Mouse (Mus musculus) splenic B cell, adult 2 months (primary cell): ENCODE data around the gene Jag2.

Experiments
- DNase-seq: peaks from one replicate; pipeline ENCODE4 v3.0.0-alpha.2; 2011; ENCODE audit warnings: low read depth, low spot score
- H3K27me3 ChIP-seq: 2 replicates; pipeline ENCODE4 v1.6.1; 2012; ENCODE audit warnings: mild to moderate bottlenecking, low read length, moderate library complexity, mixed read lengths; ENCODE audit not compliant: control insufficient read depth, poor library complexity, insufficient read depth, severe bottlenecking
- H3K36me3 ChIP-seq: 2 replicates; pipeline ENCODE4 v1.6.1; 2012; ENCODE audit warnings: mild to moderate bottlenecking, low read length, moderate library complexity, mixed read lengths; ENCODE audit not compliant: control insufficient read depth, poor library complexity, insufficient read depth, severe bottlenecking

The Jag2 gene

GRCm38 (mm10) chr12:112951150-112951842, 21.7 kb upstream of the Jag2 start:
- Histone ChIP-seq H3K36me3 (no peaks in the 10 kb centered on the region), H3K27me3 (no peaks in the 10 kb centered on the region)
- no peak for DNase-seq

GRCm38 (mm10) chr12:112950761-112951129, 21.2 kb upstream of the Jag2 start:
- H3K27me3 ChIP-seq: no peaks in the 10 kb centered on the region
- H3K36me3 ChIP-seq: no peaks in the 10 kb centered on the region
- DNase-seq: no peak

GRCm38 (mm10) chr12:112950040-112950760, 20.6 kb upstream of the Jag2 start:
- DNase-seq: peak; percentile 66
- H3K36me3 ChIP-seq: no peaks in the 10 kb centered on the region
- H3K27me3 ChIP-seq: no peaks in the 10 kb centered on the region

- Histone ChIP-seq H3K27me3 (no peaks in the 10 kb centered on the region), H3K36me3 (no peaks in the 10 kb centered on the region)
- DNase-seq: peak; percentile 65
Measured at GRCm38 (mm10) chr12:112947307-112947706, 17.7 kb upstream of the Jag2 start.

GRCm38 (mm10) chr12:112943669-112944068, 14.1 kb upstream of the Jag2 start:
- no peak for DNase-seq
- no peaks in the 10 kb centered on the region for H3K36me3 ChIP-seq
- no peaks in the 10 kb centered on the region for H3K27me3 ChIP-seq

GRCm38 (mm10) chr12:112941776-112942713, 12.5 kb upstream of the Jag2 start, which contains the start of gene Nudt14:
Gene Nudt14, minus strand, starts transcription at chr12:112942124.
- peak; percentile 91 for DNase-seq
- no peaks in the 10 kb centered on the region for H3K27me3 ChIP-seq
- H3K36me3 ChIP-seq: no peaks in the 10 kb centered on the region

- peak; percentile 25 for DNase-seq
- no peaks in the 10 kb centered on the region for H3K27me3 ChIP-seq
- H3K36me3 ChIP-seq: no peaks in the 10 kb centered on the region
Measured at GRCm38 (mm10) chr12:112941156-112941775, 11.7 kb upstream of the Jag2 start.

GRCm38 (mm10) chr12:112940710-112941109, 11.1 kb upstream of the Jag2 start:
- no peaks in the 10 kb centered on the region for H3K27me3 ChIP-seq
- DNase-seq: no peak
- no peaks in the 10 kb centered on the region for H3K36me3 ChIP-seq

GRCm38 (mm10) chr12:112940238-112940637, 10.7 kb upstream of the Jag2 start:
- no peak for DNase-seq
- Histone ChIP-seq H3K27me3 (no peaks in the 10 kb centered on the region), H3K36me3 (no peaks in the 10 kb centered on the region)

GRCm38 (mm10) chr12:112938873-112939565, 9.4 kb upstream of the Jag2 start:
- Histone ChIP-seq H3K36me3 (no peaks in the 10 kb centered on the region), H3K27me3 (no peaks in the 10 kb centered on the region)
- peak; percentile 35 for DNase-seq

- no peak for DNase-seq
- Histone ChIP-seq H3K27me3 (no peaks in the 10 kb centered on the region), H3K36me3 (no peaks in the 10 kb centered on the region)
Measured at GRCm38 (mm10) chr12:112938366-112938765, 8.8 kb upstream of the Jag2 start.

- DNase-seq: no peak
Measured at GRCm38 (mm10) chr12:112937906-112938305, 8.3 kb upstream of the Jag2 start.

GRCm38 (mm10) chr12:112932647-112933046, 3.1 kb upstream of the Jag2 start:
- no peak for DNase-seq
- Histone ChIP-seq H3K27me3 (0 out of 2 replicates have a peak, but pooled peaks cover 3% of the 10 kb centered on the region), H3K36me3 (no peaks in the 10 kb centered on the region)

More at GRCm38 (mm10) chr12:112937906-112938305, 8.3 kb upstream of the Jag2 start:
- Histone ChIP-seq H3K36me3 (no peaks in the 10 kb centered on the region), H3K27me3 (no peaks in the 10 kb centered on the region)
